Mouse (Mus musculus) left cerebral cortex, postnatal 25 days (tissue): ENCODE data around the gene Tmem176b. TPM values are rescaled to one million over a fixed set of nuclear protein-coding genes. Genes with fewer than 3 reads are reported as not detected.
A peak's percentile ranks its signal among the peaks of the same experiment; 100 is the strongest.
"Not testable (repeated sequence)": the region's sequence is repeated elsewhere in the genome, so short reads cannot be mapped to it uniquely, and the experiment has no call there.

Source experiments
- DNase-seq, 2 experiments: peaks; one replicate each; pipeline ENCODE4 v3.0.0; 2022; ENCODE audit warnings: low spot score in 2 of 2, mixed read lengths in 1 of 2
- intact Hi-C: fragments of 180-260 bp; cut with DNase I; formaldehyde crosslinking; loops from one replicate; pipeline ENCODE4 v1.15.1; 2025
- total RNA-seq, 2 experiments: library from RNA; stranded (reverse); gene quantifications; 2 replicates each; pipeline ENCODE4 v1.2.3; 2021

The Tmem176b gene
- total RNA-seq, 2 experiments from 2014 or later, result 53.7 to 57.9 TPM

DNA sequence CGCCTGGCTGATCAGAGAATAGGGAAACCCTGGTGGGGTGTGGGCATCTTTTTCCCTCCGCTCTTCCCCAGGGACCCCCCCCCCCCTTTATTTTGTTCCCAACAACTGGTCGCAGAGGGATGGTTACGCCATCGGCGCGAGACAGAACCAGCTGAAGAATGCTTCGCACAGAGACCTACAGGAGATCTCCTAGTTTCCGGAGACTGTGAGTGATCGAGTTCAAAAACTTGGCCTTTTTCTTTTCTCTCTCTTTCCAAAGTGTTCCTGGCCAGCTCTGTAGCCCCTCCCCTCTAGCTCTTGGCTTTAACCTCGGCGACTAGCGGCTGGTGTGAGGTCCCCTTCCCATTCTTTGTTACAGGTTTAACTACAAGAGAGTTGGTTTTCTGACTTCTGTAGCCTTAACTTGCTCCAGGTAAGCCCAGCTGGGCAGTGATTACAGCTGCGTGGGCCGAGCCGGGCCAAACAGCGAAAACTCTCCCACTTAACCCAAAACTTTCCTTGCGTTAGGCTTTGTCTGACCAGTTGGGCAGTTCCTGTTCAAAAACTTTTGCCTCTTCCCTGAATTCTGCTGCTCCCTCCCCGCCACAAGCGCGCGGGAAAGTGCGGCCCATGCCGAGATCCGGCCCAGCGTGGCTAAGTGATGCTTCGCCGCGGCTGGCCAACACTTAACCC, 10.7 kb upstream of the Tmem176b start:
- intact Hi-C loops, result no loop called here
- no peak for DNase-seq

DNA sequence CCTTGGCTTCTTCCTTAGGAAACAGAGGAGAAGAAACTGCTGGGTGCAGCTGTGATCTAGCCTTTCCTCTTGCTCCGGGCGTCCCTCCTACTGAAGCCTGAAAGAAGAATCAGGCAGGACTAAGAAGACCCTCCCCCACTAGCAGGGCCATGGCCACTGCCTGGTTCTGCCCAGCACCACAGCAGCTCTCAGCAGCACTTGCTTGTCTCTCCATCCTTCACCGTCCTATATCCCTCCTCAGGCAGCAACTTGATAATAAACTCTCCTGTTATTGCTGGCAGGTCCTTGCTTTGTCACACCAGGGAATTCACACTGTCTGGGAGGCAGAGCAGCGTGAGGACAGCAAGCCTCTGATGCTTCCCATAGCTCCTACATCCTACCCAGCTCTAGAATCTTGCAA, 3.8 kb upstream of the Tmem176b start:
- no peak for DNase-seq
- intact Hi-C loops, result no loop called here

DNA sequence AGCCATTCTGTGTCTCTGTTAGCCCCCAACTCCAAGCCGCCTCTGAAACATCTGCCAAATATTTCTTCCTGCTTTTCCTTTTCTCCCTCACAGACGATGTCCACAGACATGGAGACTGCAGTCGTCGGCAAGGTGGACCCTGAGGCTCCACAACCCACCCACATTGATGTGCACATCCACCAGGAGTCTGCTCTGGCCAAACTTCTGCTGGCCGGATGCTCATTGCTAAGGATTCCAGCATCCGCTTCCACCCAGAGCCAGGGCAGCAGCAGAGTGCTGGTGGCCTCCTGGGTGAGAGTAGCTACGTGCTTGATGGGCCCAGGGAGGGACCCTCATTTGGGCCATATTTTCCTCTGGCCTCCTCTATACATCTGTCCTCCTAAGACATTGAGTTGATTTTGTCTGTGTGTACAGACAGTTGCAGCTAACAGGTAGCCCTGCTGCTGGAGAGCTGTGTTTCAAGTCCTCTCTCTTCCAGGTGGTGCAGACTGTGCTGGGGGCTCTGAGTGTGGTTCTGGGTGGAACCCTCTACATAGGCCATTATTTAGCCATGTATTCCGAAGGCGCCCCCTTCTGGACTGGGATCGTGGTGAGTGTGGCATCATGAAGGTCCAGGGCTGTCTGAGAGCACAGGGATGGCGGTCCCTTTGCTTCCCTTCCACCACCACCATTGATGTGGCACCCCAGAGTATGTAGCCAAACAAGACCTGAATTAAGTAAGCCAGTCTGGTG, 981 bp upstream of the Tmem176b start:
- intact Hi-C loops, result no loop called here
- no peak for DNase-seq

DNA sequence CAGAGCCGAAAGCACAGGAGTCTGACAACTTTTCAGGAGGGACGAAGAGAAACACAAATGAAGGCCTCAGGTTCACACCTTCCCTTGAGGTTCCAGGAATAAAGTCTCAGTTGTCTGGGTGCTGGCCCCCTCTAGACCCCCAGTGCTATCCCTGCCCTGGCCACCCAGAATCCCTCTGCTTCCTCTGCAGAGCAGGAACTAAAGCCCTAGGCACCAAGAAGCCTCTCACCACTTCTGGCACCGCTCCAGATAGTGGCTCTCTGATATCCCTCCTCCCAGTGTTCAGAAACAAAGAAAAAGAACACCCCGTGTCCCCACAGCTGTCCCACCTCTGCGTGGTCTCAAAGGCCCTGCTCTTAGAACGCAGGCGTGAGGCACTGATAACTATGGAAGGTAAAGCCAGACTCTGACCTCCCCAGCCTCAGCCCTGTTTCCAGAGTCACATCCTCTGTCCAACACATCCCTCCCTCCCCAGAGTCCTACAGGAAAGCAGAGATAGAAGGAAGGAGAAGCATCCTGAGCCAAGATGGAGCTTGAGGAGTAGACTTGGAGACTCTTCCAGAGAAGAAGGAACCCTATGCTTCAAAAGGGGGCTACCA, 826 bp downstream of the Tmem176b start, which contains the start of gene Tmem176a:
TSS of gene Tmem176a (plus strand) at position 549 of the 599 bp plus-strand sequence.
- intact Hi-C loops, result no loop called here
- peak in 1 of 2 experiments; percentile 11 for DNase-seq

DNA sequence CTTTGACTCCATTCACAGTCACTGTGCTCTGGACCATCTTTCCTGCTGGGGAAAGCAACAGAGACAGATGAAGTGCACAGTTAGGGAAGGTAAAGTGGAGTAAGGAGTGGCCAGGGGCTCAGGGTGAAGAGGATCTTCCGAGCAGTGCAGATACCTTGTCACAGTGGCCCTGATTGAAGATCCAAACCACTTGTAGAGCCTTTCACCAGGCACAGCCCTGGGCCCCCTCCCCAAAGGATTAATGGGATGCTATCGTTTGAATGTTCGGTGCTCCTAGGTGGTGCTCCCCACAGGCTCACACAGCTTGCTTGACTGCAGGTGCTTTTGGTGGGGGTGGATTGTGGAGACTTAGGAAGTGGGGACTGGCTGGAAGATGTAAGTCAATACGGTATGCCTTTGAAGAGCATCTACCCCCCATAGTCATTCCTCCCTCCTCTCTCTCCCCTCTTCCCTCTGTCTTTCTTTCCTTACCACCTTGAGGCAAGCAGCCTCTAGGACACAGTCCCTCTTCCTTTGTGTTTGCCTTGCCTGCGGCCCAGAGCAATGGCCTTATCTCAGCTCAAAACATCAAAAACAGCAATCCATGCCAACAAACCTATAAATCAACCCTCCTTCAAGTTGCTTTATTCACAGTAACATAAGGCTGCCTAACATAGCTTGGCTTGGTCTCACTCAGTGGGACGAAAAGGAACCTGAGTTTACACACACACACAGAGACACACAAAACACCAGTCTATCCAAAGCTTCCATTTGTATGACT, 2.8 kb downstream of the Tmem176b start:
- no peak for DNase-seq
- intact Hi-C loops, result no loop called here

DNA sequence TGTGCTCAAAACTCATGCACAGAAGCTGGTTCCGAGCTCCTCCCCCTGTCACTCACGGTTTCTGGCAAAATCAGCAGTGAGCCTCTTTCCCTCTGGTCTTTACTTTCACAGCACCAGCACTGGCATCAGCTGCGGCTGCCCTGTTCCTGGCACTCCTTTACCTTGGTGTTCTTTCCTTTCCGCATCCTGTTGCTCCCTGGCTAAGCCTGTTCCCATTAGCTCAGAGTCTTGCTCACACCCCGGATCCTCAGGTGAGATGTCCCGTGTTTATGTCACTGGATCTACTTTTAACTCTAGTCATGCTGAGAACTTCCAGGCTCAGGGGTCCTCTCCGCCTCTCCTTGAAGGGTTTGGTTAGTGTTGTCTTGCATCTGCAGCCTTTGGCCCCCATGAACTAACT, 3.8 kb downstream of the Tmem176b start:
- intact Hi-C loops, result no loop called here

DNA sequence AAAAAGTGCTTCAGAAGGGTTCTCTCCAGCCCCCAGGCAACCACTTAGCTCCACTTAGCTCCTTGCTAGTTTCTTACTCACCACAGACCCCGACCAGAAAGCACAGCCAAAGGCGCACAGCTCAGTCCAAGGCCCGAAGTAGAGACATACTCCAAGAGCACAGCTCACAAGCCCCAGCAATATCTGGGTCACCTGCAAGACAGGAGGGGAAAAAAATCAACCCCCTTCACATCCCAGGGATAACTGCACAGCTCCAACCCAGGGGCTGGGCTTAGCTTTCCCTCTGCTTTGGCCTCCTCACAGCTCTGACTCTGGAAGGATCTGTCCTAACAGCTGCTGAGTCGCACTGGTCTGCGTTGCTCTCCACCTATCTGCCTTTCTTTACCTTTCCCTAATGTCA, 5.2 kb downstream of the Tmem176b start:
- DNase-seq, result no peak

More for the DNA sequence above, 3.8 kb downstream of the Tmem176b start:
- no peak for DNase-seq

DNA sequence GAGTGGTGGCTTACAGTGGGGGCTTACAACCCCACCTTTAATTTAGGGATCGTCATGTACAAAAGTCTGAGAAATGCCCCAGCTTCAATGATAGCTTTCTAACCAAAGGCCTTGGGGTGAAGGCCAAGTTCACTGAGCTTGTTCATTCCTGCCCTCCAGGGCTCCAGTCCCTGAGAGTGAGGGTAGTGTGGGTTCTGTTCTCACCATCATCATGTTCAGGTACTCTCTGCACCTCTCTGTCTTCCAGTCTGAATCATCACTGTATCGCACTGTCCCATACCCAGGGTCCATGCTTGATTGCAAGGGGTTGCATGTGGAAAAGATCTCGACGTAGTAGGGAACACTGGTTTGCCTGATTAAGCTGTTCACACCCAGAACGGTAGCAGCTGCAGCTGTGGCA, 6.1 kb downstream of the Tmem176b start:
- intact Hi-C loops, result no loop called here
- DNase-seq, result no peak

More for the DNA sequence above, 5.2 kb downstream of the Tmem176b start:
- intact Hi-C loops, result no loop called here

DNA sequence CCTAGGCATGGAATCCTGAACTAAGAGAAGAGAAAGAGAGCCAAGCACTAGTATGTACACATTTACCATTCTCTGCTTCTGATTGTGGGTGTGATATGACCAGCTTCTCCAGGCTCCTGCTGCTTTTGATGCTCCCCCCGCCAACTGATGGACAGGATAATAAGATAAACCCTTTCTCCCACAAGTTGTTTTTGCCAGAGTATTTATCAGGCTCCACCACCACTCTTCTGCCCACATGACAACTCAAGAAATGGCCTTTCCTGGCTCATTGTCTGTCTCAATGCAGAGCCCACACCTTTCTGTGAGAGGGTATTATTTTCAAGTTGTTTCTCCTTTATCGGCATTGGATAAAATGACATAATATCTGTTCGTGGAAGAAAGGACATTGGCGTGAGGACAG, 7.8 kb downstream of the Tmem176b start:
- intact Hi-C loops, result no loop called here

DNA sequence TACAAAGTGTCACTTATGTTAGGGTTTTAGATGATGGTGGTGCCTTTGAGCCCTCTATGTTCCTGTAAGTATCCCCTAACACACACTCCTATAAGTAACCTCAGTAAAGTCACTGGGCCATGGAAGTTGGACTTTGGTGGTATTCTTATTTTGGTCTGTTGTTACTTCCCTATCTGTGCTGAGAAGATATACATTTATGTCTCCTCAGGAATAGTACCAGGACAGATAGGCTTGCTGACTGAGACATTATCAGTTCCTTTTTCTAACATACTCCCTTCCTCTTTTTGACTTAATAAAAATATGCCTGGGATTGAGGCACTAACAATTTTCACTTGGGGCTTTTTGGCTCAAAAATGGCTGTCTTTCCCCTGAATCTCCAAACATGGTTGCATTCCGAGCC, 8.9 kb downstream of the Tmem176b start:
- intact Hi-C loops, result no loop called here
- DNase-seq, result no peak

More for the DNA sequence above, 7.8 kb downstream of the Tmem176b start:
- DNase-seq, result no peak

DNA sequence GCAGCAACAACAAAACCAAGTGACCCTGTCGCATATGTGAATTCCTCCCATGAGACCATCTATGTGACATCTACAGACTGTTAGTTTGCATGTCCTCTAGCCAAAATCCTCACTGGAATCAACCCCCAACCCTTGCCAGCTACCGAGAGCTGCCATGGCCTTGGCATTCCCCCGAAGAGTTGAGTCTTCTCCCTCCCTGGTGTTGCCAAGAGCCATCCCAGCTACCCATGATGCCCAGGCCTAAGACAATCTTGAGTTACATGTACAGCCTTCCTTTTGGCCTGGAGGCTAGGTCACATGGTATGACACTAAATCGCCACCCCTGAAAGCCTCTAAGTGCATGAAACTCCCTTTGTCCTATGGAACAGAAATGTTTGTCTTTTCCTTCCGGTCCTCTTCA, 10.2 kb downstream of the Tmem176b start:
- DNase-seq, result no peak
- intact Hi-C loops, result no loop called here

DNA sequence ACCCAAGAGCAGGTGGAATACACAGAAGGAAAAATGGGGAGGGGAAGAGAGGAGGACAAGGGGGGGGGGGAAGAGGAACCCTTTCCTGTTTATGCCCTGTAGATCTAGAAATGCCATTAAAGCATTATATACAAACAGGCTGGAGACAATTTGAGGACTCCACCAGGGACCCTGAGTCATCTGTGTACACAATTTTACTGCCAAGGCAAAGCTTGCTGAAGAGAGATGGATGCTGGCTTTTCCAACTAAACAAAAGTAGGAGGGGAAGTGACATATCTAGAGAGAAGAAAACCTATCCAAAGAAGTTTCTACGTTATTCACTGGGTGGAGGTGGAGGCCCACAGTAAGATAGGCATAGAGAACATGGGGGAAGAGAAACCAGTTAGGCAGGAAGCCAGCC, 11.1 kb downstream of the Tmem176b start:
- intact Hi-C loops, result no loop called here
- peak in 1 of 2 experiments; percentile 12 for DNase-seq

DNA sequence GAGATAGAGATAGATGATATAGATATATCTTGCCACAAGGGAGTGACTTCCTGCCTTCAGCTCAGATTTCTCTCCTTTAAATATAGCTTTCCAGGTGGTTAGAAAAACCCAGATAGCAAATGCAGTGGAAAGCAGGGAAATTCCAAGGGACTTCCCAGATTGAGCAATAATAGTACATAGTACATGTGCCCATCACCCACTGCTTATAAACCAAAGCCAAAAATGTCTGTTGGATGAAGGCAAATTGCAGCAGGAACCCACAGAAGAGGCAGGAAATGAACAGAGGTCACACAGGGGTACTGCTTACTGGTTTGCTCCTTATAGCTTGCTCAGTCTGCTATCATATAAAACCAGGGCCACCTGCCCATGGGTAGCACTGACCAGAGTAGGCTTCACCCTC, 11.6 kb downstream of the Tmem176b start:
- DNase-seq, result no peak
- intact Hi-C loops, result no loop called here

DNA sequence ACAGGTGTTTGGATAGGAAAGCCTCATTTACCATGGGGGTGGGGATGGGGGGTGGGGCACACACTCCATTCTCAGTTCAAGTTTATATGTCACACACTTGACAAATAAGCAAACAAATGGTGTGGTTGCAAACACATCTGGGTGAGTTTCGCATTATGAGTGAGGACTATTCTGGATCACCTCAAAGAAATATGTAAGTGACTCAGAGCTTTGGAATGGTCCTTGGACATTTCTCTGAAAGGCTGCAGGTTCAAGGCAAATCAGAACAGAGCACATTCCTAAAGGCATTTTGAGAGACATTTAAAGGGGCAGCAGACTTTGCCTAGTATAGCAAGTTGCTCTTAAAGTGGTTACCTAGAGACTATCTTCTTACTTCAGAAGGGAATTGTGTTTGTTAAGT, 12.3 kb downstream of the Tmem176b start:
- no peak for DNase-seq
- intact Hi-C loops, result no loop called here

DNA sequence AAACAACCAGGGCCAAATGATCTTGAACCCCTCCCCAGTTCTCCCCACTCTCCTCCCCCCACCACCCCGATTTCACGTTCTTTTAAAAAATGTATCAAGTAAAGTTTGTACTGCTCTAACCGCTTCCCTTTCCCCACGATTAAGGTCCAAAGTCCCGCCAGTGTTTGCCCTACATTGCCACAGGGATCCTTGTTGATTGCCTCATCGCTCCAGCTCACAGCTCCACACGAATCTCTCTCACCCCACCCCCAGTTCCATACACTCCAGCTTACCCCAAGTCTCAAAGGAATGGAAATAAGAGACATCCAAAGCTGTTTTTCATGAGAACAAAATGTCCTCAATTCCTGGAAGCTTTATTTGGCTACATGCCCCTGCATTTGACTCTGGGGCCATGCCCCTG, 16.3 kb downstream of the Tmem176b start:
- no peak for DNase-seq
- intact Hi-C loops, result no loop called here

DNA sequence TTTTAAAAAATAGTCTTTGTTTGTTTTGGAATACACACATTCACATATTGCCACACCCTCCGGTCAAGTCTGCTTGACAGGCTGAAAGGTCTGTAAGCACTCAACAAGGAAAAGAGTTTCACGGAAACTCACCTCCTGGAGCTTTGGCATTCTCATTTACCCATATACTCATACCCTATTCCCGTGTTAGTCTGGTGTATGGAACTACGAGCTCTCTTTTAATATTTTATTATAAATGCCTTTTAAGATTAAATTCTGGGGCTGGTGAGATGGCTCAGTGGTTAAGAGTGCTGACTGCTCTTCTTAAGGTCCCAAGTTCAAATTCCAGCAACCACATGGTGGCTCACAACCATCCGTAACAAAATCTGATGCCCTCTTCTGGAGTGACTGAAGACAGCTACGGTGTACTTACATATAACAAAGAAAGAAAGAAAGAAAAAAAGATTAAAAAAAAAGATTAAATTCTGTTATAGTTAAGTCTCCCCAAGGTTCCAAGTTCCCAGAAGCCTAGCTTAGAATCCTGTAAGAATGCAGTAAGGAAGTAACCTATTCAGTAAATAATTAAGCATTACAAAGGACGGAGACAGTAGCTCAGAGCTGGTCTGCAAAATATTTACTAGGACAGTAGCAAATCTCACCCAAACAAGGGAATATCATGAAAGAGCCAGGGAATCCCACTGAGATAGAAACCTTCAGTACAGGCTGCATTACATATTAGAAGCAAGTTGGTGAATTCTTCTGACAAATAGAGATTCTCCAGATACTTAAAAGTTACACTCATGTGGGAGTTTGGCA, 19.1 kb downstream of the Tmem176b start:
- DNase-seq, intact Hi-C loops: not testable (repeated sequence)

DNA sequence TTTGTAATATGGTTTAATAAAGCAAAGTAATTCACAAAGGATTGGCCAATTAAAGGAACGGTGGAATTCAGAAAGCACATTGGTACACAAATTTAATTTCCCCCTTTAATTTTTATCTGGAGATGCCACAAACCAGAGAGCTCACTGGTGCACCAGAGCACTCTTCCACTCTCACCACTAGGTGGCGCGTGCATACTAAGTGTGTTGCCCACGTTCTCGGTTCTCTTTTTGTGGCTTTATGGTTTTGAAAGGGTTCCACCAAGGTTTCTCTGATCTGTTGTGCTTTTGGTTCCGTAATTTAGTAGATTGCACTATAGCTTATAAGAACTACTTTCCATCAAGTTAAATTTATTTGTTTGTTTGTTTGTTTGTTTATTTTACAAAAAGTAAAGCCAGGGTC, 23.5 kb downstream of the Tmem176b start:
- DNase-seq, result peak; percentile 73 to 74

DNA sequence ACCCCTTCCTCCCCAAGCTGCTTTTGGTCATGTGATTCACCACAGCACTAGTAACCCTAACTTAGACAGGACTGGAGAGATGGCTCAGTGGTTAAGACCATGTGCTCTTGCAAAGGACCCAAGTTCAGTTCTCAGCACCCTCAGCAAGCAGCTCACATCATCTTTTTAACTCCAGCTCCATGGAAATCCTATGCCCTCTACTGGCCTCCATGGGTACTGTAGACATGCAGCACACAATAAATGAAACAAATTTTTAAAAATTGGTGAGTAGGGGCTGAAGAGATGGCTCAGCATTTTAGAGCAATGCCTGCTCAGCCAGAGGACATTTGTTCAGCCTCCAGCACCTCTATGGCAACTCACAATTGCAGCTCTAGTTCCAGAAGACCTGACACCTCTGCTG, 26.3 kb downstream of the Tmem176b start:
- DNase-seq, result no peak
- intact Hi-C loops, result no loop called here

More for the DNA sequence above, 23.5 kb downstream of the Tmem176b start:
- intact Hi-C loops, result loop anchor here (2.0 kb wide), 2 partner anchors 41 to 141 kb away; no protein-coding TSS in a partner anchor

DNA sequence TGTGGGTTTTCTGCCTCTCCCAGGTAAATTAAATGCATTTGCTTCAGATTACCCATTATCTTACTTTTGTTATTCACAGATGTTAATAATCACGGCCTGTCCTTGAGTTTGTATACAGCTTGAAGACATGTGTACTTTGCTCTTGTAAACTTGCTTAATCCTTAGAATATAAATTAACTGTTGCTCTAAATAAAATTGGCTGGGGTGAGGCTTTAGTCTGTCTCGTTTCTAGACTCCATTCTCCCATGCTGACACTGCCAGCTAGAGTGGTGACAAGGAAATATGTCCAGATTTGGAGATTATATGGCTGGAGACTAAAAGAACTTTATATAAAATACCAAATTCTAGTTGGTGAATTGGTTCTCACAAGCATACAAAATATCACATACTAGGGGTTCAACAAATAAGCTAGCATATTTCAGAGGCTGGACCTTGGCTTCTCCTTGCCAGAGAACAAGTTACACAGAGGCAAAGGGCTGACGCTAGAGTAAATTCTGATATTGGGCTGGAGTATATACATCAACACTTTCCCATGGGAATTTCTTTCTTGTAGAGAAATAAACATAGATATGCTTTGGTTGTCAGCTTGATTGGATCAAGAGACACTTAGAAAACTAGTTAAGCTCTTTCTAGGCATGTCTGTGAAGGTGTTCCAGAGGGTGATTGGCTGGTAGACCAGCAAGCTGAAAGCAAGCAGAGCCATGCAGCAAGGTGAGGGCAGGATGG, 31.6 kb downstream of the Tmem176b start:
- intact Hi-C loops, result no loop called here
- DNase-seq, result no peak
